Mouse (Mus musculus) adrenal gland, adult 8-10 months (tissue): ENCODE measurements around the gene Ccdc85c. TPM values are rescaled to one million over a fixed set of nuclear protein-coding genes. Genes with fewer than 3 reads are reported as not detected.
A peak's percentile ranks its signal among the peaks of the same experiment; 100 is the strongest.

Source experiments
- DNase-seq: peaks from one replicate; pipeline ENCODE4 v3.0.0; 2022
- total RNA-seq, 4 experiments: library from RNA; stranded (reverse); gene quantifications; 2 replicates each; pipeline ENCODE4 v1.2.4; 2022

The Ccdc85c gene
- total RNA-seq, 4 experiments from 2014 or later, result 24.6 to 36.3 (median 29.0) TPM

DNA sequence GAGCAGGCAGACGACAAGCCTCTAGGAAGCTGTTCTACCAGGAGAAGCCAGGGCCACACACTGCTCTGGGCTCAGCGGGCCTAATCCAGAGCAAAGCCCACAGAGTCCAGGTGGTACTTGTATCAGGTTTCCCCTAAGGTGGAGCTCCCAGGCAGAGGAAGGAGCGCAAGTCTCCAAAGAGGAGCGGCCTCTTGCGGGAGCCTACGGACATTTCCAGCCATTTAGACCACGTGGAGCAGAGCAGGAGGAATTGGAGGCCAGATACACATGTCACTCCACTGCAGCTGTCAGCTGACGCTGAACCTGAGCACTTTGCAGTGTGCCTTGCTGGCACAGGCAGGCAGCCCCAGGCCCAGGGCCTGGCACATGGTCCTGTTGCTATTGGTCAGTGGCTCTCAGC, 60.1 kb downstream of the Ccdc85c start:
- DNase-seq, result no peak

DNA sequence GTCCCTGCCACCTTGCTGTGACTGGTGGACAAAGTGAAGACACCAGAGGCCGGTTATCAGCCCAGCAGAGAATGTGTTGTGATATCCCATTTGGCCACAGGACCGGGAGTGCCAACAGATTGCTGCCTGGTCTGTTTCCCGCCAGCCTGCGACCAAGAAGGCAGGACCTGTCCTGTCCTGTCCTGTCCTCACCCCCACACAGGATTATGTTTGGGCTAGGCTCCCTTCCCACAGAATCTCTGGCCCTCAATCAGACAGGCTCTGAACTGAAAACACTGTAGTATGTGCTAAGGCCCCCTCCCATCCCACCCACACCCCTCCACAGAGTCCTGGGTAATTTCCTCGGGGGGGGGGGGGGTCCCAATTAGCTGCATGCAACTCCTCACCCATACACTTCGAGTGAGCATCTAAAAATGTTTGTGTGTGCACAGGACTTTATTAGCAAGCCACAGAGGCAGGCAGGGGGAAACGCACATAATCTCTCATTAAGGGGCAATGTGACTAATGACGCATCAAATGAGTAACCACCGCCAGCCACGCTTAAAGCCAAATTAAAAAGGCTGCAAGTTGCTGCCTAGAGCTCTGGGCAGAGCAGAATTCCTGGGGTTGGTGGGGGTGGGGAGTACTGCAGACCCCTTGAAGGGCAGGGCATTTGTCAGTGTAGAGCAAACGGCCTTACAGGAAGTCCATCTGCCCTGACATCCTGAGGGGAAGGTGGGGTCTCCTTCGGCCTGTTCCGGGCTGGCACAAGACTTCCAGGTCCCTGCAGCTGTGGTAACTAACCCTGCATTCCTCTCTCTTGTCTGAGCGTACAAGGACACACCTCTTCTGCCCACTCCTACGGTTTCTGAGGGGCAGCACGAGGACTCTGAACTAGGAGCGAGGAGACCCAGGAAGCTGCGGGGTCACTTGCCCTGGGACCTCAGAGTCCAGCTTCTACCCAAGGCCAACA, 61.9 kb downstream of the Ccdc85c start:
- no peak for DNase-seq

DNA sequence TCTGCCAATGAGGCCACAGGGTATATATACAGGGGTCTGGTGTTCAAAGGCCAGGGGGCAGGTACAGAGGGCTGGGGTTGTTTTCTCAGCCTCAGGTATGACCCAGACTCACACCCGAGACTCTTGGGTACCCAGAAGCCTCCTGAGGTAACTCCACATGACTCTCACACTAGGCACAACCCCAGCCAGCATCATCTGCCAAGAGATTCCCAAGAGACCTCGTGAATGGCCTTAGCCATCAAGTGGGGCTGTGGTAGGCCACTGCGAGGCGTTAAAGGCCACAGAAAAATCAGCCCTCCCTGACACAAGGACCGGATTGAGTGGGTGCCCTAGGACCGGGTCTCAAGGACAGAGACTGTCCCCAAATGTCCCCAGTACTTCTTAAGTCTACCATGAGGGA, 62.7 kb downstream of the Ccdc85c start:
- no peak for DNase-seq

DNA sequence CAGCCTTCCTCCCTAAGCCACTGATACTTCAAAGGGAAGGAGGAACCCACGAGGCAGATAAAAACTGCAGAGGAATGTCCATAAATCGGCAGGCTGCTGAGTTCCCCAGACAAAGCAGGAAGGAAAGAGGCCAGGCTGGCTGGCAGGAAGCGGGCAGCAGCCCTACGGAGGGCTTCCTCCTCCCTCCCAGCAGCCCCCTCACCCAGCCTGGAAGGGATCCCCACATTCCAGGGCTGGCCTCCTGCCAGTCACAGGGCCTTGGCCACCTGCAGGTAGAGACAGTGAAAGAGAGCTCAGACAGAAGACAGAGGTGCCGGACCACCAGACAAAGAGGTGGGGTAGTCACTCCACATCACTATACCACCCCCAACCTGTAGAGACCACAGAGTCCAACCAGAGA, 63.2 kb downstream of the Ccdc85c start:
- DNase-seq, result no peak

DNA sequence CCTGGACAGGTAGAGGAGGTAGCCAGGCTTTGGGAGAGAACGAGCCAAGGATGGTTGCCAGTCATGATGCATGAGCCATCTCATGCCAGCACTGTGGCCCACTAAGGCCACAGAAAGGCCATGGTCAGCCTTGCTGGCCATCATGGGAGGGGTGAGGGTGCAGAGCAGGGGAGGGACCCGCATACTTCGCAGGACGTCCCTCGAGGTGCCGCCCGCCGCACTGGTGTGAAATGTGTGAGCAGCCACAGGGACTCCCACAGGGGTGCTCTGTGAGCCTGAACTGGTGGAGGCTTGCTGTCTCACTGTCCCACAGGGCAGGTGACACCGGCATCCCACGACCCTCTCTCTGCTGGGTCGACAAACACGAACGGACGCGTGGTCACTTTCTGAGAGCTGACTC, 64.6 kb downstream of the Ccdc85c start:
- no peak for DNase-seq

DNA sequence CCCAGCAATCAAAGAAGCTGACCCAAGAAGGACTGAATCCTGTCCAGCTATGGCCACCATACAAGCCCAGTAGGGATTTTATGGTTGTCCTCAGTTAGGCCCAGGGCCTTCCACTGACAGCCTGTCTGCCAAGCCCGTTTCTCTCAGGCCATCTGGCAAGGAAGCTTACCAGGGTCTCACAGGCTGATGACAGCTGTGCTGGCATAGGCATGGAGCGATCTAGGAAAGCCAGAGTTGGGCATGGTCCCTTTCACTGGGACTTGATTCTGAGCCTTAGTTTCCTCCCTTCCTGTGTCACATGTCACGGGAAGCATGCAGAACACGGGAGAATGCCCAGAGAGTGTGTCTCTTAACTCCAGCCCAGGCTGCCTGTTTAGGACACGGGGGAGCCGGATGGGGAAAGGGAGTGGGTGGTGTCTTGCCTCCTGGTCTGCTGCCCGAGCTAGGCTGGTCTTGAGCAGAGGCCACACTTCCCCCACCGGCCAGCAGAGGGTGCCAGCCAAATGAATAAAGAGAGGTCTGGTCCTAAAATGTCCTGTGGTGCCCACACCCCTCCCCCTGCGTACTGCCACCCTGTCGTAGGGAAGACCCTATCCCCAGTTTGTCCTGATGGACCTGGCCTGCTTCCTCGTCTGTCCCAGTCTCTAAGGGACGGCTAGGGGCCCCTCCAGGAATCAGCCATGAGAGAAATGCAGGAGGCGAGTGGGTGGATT, 66.3 kb downstream of the Ccdc85c start:
- no peak for DNase-seq

DNA sequence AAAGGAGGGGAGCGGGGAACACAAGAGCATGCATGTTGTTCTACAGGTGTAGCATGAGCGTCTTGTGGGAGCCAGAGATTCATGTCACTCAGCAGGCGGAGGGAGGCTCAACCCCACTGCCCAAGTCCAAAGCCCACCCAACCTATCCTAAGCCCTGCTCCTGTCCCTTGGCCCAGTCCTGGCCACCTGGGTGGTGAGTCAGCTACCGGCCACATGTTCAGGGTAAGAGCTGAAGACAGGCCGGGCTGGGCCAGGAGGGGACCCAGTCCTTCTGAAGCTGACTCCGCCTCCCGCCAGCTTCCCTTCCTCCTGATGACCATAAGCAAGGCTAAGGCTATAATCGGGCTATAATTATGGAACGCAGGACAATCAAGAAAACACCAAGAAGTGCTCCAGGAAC, 67.0 kb downstream of the Ccdc85c start:
- no peak for DNase-seq

DNA sequence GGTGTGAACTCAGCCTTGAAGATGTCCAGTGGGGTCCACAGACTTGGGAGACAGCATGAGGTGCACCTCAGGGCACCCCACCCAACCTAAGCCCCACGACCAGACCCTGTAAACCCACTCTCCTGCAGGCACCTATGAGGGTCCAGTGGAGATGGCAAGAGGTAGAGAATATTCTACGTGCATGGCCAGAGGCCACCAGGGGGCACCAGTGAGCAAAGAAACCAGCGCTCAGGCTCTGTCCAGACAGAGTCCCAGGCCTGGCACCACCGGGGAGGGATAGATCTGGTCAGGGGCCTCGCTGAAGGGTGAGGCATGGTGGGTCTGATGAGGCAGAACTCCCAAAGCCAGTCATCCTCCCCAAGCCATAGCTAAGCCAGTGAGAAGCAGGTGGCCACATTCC, 68.6 kb downstream of the Ccdc85c start:
- DNase-seq, result no peak

DNA sequence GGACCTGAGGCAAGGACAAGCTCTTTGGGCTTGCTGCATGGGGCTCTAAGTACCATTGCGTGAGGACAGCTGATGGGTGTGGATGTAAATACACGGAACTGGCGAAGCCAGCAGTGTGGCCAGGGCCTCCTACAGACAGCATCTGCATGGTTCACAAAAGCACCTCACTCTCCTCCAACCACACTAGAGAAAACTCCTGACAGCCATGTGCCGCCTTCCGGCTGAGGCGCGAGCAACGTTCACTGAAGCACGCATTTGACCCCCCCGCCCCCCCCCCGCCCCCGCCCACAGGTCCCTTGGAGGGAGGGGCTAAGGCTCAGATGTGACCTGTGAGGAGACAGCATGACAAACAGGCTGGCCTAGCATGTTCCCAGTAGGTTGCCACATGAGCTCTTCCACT, 70.2 kb downstream of the Ccdc85c start:
- DNase-seq, result no peak

DNA sequence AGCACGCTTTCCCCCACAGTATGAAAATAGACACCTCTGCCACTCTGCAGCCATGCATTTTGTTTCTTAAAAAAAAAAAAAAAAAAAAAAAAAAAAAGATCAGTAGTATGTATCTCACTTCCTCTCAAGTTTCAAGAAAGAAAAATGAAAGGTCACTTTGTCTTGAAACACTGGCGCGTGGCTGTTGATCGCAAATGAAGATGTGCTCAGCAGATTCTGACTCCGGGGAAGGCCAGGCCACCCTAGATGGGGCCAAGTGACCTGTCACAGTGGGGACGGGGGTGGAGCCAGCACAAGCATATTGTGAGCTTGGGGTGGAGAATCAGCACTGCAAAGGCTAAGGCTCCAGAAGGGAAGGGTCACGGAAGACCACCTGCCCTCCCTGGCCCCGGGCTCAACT, 71.3 kb downstream of the Ccdc85c start:
- DNase-seq, result no peak

DNA sequence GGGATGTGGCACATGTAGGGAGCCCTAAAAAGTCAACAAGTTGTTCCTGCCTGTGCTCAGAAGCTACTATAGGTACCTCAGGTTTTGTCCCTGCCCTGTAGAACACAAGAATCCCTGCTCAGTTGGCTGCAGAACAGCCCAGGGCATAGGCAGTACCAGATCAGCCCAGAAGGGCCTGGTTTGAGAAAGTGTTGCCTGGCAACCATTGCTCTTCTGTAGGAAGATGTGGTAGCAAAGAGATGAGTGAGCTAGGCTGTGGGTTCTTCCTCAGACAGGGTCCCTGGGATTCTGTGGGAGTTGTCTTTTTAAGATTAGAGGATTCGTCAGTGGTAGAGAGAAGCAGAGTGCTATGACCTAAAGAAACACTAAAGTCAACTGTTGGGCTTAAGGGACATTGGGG, 75.1 kb downstream of the Ccdc85c start:
- no peak for DNase-seq

DNA sequence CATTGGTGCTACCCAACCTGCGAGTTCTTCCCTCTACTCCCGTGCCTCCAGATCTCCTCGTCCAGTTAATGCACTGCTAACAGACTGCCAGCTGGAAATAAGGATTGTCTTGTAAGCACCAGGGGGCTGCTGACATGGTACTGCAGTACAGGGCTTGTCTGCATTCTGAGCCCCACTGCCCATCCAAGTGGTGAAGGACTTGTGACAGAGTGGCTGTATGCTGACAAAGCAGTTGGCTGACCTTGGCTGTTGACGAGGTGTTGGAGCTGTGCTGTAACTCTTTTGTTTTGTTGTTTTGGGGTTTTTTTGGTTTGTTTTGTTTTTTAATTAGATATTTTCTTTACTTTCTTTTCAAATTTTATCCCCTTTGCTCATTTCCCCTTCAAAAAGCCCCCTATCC, 76.8 kb downstream of the Ccdc85c start:
- DNase-seq, result no peak

DNA sequence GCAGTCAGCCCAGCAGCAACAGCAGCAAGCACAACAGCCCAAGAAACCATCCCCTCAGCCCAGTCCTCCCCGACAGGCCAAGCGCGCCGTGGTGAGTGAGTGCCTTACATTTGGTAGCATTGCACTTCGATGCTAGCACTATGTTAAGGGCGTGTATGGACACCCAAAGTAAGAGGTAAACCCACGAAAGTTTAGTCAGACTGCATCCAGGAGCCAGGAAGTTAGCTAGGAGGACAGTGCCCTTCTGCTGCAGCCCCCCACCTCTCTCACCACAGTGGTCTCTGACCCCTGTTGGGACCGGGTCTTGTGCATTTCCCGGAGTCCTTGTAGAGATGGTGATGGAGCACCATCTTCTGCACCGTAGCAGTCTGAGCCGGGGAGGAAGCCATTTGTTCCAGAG, 79.5 kb downstream of the Ccdc85c start:
- DNase-seq, result no peak

DNA sequence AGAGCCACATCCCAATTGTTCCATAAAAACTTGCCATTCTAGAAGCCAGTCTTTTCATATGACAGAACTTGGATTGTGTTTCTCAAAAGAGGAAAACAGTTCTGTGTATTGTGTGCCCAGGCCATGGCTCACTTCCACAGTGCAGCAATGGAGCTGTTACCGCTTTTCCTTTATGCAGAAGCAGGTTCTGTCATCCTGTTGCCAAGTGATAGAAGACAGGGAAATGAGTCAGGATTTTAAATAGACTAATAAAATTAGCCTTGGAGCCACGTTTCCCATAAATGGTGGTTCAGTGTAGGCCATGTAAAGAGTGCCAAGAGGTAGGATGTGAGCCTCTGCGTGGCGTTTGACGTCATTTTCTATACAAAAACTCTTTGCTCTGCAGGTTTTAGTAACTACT, 81.3 kb downstream of the Ccdc85c start:
- no peak for DNase-seq

DNA sequence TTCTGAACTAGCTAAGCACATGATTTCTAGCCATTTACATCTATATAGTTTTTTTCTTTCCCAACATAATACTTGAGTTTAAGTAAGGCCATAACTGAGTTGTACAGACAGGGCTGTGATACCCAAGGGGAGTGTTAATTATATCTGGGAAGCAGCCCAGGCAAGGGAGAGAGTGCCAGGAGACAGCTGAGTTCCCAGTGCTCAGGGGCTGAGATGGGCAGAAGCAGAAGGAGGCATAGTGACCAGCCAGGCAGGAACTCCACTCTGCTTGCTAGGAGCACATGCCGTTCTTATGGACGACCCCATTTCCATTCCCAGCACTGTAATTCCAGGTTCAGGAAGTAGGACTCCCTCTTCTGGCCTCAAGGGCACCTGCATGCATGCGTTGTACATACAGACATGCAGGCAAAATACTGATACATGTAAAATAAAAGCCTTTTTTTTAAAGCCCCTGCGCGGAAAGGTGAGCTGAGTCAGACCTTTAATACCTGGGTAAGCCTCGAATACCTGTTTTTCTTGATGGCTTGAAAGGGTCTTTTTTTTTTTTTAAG, 87.6 kb downstream of the Ccdc85c start:
- no peak for DNase-seq

DNA sequence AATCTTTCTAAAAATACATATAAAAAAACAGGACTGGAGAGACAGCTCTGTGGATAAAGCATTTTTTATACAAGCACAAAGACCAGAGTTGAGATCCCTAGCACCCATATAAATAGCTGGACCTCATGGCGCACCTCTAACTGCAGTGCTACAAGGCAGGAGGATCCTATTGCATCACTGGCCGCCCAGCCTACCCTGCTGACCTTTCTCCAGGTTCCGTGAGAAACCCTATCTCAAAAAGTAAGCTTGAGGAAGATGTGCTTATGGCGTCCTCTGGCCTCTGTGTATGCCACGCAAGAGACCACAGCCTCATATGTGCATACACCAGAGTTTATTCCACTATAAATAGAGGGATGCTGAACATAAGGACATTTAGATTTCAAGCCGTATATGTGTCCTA, 93.5 kb downstream of the Ccdc85c start:
- no peak for DNase-seq

DNA sequence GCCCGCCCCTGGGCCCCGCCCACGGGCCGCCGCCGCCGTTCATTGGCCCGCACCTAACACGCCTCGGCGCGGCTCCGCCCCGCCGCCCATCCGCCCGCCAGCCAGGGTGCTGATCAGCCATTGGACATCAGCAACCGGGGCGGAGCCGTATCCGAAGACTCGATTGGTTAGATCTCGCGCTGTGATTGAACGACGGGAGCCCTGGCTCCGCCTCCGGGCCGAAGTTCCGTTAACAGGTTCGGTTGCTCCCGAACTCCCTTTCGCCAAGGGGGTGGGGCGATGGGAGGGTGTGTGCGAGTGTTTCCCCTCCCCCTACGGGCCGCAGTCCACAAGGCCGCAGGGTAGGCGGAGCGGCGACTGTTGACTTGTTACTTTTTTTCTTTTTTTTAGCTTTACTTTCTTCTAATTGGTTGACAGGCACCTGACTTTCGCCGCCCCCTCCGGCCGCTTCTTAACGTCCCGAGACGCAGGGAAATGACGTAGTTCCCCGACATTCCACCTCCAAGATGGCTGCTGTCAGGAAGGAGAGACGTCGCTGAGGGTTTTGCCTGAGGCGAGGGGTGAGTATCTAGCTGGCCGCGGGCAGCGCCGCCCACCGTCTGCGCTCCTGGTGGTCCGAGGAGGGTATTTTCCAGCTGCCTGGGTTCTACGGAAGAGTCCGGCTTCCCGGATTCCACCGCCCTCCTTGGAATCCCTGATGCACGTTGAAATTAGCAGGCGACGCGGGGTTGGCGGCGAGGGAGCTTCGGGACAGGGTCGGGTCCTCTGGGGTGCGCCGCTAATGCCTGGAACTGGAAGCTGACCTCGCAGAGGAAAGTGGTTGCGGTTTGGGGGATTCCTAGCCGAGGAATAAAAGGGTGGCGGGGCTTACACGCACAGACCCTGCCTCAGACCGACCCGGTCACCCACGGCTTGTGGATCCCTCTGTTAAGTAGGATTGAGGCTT, 95.6 kb downstream of the Ccdc85c start, which contains the start of gene Ccnk:
Ccnk (plus strand) TSS at position 259 of the 946 bp plus-strand sequence.
- peak; percentile 100 for DNase-seq

DNA sequence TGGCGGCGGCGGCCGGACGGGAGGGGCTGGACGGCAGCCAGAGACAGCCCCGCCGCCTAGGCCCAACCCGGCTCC, 96.1 kb downstream of the Ccdc85c start, which contains the start of gene Setd3:
Setd3 (minus strand) TSS at position 69 of the 75 bp plus-strand sequence.
- no peak for DNase-seq

DNA sequence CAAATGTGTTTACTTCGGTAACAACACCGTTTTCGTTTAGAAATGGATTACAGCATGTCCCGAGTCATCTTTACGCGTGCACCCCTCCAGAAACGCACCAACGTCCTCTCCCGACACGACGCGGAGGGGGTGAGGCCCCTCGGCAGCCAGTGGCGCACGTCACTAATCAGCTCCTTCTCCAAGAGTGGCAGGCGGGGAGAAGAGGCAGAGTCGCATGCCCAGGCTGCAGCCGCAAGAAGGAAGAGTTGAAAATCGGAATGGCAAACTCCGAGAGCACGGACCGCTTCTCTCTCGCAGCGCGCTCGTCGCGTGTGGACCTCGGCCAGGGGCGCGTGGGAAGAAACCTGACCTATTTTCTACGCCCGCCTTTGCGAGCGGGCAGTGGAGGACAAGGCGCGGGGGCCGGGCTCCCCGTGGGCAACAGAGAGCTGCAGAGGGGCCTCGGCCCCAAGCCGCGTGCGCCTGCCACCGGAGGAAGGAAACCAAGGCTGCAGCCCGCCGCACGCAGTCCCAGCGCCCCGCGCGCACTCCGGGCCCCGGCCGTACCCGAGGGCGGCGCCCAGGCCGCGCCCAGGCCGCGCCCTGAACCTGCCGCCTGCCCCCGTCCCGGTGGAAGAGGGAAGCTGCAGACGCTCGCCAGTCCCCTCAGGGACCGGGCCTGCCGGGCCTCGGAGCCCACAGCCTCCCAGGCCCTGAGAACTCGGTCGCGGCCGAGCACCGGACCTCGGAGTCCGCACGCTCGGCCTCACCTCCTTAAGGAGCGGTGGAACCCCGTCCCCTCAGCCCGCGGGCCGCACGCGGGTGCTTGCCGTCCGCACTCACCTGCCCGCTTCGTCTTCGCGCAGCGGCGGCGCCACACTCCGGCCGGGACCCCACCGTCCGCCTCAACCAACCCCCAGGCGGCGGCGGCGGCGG, 96.6 kb downstream of the Ccdc85c start:
- peak; percentile 44 for DNase-seq

DNA sequence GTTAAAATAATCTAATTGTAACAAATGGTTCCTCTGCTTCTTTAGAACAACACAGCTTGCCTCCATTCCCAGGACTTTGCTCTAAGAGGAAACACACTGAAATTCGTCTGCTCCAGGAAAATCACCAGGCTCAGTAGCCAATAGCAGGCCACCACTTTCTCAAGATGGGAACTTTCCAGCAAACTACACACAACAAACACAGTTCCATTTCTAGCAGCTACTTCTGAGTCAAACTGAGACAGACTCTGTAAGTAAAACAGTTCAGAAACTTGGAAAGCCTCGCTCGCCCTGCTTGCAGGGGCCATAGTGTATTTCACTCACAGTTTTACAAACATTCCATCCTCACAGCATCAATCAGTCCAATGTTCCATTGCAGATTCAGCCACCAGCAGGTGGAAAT, 98.9 kb downstream of the Ccdc85c start:
- DNase-seq, result no peak

DNA sequence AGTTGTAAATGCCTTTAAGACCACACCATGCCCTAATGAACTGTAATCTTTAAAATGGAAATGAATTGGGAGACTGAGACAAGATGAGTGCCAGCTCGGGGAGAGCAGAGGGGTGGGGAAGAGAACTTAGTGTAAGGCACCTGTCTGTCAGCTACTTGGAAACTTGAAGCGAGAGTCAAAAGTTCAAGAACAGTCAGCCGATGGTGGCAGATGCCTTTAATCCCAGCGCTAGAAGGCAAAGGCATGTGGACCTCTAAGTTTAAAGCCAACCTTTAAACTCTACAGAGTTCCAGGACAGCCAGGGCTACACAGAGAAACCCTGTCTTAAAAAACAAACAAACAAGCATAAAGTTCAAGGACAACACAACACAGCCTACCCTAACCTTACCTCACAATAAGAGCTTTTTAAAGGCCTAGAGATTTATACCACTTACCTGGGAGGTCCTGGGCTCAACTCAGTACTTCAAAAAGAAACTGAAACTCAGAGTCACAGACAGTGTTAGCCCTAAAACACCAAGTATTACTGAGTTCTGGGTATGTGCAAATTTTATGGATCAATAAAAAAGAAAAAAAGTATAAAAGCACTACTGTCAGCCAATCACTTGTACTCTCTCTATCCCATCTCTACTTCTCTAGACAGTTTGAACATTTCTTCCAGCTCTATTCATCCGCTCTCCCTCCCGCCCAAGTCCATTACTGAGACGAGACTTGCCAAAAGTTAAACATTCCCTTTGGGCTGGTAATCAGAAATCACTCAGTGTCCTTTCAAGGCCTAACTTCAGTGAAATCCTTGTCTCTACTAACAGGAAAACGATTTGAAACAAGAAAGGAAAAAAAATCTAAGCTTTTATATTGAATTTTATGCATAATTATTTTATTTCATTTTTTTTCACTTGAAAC, 100.4 kb downstream of the Ccdc85c start:
- no peak for DNase-seq
